Mouse (Mus musculus): ENCODE results near the gene Kcnq1.

GRCm38 (mm10) chr7:143105258-143105897, 784 bp upstream of the Kcnq1 start:
- TF ChIP-seq SIN3A (IDR thresholded peaks at IDR 0.05; ENCODE audit: low read length) (peak; percentile 62), JUND (IDR thresholded peaks at IDR 0.05; ENCODE audit: low read depth, low read length) (no peak), CTCF (IDR thresholded peaks at IDR 0.05 in 2 of 3, conservative IDR thresholded peaks at IDR 0.05 in 1 of 3; ENCODE audit: control insufficient read depth in 1 of 3, insufficient read depth in 1 of 3, low read depth in 2 of 3, low read length in 3 of 3, poor library complexity in 1 of 3, severe bottlenecking in 1 of 3) (no peak), GABPA (IDR thresholded peaks at IDR 0.05; ENCODE audit: low read depth, low read length) (no peak)

Data from MEL (cell line).